Mouse (Mus musculus) heart, adult 11 months (tissue): ENCODE results near the gene Ntrk3.

Experiments used
- DNase-seq: peaks from one replicate; pipeline ENCODE4 v3.0.0; 2022

Gene Ntrk3

DNA sequence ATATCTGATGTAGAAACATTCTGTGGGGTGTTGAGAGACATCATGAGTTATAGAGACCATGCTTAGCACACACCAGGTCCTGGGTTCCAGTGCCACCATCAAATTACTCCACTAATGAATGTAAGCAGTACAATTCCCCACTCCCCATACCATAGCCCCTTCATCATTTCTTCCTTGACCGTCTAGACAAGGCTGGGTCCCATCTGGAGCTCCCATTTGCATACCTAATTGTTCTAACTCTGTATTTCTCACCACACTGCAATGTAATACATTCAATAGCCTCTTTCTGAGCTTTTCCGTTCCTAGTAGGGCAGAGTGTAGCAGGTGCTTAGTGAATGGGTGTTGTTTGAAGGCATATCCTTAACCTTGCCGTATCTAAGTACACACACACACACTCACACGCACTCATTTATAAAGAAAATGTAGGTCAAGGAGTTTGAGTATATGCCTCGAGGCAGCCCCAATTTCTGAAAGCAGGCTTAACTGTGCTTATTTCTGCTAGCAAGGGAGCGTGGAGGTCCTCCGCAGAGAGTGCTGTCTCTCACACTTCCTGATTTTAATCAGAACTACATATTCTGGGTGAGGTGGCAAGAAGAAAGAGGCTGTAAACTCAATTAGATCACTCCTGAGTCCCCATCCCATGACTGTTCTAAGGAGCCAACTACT, 17.9 kb downstream of the Ntrk3 start:
- DNase-seq, result peak; percentile 76

DNA sequence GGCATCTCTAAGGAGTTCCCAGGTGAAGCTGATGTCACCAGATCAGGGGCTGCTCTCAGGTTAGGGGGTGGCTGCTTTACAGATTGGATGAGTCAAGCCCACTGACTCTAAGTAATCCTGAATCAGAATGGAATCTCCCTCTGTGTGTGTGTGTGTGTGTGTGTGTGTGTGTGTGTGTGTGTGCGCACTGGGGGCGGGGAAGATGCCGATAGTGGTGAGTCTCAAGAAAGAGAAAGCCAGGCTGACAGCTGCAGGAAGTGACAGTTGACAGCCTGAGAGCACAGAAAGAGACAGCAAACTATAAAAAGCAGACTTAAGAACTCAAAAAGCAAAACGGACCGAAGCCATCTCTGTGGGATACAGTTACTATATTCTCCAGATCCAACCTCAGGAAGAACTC, 18.7 kb downstream of the Ntrk3 start:
- no peak for DNase-seq

DNA sequence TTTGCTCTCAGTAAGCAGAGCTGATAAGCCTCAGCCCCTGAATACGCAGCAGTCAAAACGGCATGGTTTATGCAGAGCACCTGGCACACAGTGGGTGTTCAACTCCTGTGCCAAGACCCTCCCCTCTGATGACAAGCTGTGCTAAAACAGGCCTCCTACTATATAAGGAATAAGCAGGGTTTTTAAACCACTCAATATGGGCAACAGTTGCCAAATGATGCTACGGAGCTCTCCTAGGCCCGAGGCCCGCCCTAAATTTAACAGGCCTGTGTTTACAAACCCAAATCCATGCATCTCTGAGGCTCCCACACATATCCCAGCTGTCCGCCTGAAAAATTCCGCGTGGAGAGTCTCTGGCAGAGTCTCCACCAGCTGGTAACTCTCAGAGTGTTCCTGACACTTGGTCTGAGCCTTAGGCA, 19.6 kb downstream of the Ntrk3 start:
- DNase-seq, result no peak

DNA sequence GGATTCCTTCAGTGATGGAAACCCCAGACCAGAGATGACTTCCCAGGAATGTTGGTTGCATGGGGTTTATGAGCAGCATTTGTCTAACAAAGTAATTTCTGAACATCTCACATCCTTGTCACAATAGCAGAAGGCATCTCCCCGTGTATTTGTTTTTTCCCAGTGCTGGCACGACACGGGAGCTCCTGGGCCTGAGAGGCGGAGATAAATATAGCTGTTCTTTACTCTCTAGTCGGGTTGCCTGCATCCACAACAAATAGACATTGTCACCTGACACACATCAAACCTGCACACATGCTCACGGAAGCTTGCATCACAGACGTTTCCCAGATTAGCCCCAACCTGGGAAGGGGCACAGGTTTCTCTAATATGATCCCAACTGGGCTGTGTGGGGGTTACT, 30.1 kb downstream of the Ntrk3 start:
- no peak for DNase-seq

DNA sequence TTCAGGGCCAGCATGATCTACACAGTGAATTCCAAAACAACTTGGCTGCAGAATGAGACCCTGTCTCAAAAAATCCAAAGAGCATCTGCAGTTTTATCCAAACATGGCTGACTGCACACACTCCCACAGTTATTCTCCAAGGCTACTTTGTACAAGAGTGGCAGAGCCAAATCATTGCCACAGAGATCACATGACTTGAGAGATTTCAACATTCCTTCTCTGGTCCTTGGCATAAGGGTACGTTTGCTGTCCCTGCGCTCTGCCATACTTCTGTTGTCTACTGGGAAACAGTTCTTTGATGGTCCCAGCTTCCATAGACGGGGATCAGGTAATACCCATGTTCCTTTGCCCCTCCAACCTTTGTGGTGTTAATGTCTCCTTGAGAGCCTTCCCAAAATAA, 30.7 kb downstream of the Ntrk3 start:
- DNase-seq, result no peak

DNA sequence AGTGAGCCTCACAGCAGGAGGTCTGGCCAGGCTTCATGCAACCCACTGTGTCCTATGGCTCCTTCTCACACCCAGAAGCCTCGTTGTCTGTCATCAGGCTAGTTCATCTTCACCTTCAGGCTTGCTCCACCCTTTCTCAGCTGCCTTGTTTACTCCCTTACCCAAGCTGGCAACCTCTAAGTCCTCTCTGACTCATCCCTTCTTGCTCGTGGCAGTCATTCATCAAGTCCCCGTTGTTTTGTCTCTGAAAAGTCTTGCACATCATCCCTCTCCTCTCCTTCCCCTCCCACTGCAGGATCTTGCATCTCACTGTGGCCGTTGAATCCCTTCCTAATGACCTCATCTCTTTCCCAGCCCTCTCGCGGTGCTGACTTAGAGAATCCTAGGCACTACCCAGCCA, 35.1 kb downstream of the Ntrk3 start:
- no peak for DNase-seq

DNA sequence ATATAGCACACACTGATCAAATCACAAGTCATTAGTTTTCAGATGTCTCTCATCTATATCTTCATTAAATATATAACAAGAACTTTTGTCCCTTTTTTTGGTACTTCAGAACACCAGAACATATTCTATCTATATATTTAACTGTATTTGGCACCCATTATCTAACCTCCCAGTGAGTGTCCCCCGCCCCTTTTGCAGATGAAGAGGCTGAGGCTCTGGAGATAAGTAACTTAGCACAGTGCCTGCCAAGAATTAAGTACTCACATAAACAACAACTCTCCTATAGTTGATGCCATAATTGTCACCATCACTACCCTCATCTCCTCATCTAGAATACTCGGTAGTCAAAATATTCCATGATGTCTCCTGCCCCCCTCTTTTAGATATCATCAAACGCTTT, 42.6 kb downstream of the Ntrk3 start:
- DNase-seq, result no peak

DNA sequence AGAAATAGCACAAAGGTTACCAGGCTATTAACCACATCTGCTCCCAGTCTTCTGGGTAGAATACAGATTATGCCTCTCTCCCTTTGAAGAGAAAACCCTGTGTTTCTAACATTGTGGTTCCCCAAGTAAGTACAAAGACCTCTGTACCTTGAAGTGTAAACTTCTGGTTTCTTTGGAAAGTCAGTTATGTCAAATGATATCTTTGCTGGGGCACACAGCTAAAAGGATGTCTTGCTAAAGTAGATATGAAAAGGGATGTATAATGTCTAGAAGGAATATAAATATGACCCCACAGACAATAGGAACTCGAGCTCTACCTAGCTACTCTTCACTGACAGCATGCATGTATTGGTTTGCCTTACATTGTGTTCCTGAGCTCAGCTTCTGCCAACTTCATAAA, 44.7 kb downstream of the Ntrk3 start:
- DNase-seq, result peak; percentile 12

DNA sequence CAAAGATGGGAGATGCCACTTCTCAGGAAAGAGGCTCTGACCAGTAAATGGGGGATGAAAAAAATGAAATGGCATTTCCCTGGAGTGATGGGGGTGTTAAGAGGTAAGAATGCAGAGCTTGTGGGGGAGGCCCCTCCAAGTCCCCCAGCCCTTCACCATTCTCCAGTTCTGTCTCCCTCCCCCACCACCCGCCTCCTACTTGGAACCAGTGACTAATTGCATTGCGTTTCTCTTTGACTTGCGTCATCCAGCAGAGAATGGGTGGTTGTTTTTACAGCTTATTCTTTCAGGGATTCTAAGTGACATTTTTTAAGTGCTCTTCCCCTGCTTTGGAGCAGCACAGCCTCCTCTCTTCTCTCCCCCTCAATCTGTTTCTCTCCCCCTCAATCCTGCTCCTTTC, 46.9 kb downstream of the Ntrk3 start:
- no peak for DNase-seq

DNA sequence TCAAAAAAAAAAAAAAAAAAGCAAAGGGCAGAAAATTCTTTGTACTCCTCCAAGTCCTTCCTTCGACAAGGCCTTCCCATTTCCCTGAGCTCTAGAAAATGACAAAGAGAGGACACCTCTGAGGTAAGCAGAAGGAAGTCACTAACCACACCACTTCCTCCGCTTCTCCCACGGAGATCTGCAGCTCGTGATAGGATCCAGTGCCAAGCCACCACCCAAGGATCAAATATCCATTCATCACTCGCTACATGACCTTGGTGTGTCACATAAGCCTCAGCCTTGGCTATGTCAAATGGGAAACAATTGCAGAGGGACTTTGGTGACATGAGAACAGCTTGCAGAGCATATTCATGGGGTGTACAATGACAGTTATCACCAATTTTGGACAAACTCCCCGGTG, 52.9 kb downstream of the Ntrk3 start:
- DNase-seq, result peak; percentile 84

DNA sequence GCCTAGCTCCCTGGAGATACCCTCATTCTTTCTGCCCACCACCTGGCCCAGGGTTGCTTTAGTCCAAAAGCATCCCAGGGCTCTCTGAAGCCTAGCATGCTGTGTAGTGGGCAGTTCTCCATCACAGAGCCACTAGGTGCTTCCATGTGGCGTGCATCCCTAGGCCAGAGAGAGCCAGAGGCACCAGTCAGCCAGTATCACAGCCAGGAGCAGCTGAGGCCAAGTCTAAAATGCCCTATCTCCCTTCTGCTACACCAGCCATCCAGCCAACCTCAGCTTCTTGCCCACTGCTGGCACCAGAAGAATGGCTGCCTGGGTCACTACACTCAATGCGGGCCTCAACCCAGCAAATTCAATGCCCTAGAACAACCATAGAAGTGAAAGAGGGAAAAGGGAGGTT, 56.9 kb downstream of the Ntrk3 start:
- peak; percentile 86 for DNase-seq

DNA sequence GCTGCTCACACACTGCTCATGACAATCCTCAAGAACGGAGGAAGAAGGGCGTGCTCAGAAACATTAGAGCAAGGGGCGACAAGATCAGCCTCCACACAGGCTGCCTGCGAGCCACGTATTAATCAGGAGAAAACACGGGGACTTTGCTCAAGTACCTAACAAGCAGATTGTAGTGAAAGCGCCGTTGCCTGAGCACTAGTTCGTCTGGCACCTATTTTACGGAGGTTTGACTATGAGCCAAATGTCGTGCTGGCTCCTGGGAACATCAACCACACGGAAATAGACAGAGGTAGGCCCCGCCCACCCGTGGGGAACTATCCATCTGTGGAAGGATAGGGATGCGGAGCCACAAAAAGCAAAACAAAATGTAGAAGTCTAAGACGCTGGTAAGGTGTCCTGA, 68.4 kb downstream of the Ntrk3 start:
- peak; percentile 89 for DNase-seq

DNA sequence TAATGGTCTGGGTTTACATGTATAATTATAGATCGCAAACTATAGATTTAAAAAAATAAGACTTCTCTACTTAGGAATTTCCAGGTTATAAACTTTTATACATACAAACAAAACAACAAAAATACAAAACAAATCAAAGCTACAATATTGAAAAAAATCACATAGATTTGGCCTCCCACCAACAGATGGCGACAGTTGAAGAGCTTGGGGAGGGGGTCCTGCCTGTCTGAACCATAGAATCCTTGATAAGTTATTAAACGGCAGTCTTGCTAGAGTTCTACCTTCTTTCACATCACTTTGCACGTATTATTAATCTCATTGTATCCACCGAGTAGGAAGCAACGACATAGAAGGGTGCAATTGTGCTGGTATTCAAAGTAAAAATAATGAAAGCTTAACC, 68.9 kb downstream of the Ntrk3 start:
- no peak for DNase-seq

DNA sequence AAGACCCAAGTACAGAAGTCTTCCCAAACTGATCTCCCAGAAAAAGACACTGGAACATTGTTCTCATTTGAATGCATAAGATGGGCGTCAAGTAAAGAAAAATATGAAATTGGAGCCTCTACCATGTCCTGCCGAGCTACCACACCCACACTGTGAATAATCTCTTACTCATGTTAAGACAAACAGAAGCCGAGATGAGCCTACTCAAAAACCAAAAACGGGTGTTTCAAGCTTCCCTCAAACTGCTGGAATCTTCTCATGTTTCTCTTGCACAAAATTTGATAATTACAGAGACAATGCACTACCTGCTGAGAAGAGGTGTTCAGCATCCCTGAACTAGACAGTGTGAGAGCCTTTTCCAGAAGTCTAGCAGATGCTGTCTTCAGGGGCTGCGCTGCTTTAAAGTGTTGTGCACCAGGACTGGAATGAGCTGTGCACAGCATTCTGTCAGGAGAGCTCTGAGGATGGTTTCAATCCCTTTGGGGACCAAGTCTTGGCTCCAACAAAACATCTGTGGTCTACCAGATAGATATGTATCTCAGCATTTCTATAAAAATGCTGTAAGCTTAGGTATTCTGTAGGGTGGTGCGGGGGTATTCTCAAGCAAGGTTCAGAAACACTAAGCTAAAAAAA, 69.7 kb downstream of the Ntrk3 start:
- DNase-seq, result peak; percentile 25

DNA sequence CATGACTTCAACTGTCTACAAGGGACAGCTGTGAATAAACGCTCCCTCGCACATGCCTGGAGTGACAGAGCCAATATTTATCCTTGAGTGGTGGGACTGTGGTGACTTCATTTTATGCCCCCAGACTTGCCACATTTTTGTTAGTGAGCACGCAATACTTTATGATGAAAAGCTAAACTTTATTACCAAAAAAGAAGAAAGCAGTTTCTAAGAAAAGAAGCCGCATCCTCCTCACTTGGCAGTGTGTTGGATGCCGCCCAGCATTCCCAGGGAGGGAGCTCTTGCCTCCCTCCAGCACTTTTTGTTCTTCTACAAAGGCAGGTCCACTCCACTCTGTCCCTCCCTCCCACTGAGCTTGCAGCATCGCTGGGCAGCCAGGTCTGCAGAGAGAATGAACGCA, 77.0 kb downstream of the Ntrk3 start:
- peak; percentile 42 for DNase-seq

DNA sequence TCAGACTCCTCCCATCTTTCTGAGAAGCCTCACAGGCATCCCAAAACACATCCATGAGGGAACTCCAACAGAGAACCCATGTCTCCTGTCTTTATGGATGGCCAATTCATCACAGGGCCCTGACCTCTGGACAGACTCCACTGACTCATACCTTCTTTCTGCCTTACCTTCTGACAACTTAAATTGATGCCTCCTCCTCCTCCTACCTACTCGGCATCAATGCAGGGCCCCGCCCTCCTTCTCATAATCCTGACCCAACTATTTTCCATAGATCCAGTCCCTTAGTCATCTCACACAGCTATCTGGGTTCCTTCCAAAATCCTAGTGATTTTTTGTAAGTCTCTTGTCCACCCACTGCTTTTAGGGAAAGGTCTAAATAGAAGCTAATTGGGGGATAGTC, 78.0 kb downstream of the Ntrk3 start:
- DNase-seq, result peak; percentile 54

DNA sequence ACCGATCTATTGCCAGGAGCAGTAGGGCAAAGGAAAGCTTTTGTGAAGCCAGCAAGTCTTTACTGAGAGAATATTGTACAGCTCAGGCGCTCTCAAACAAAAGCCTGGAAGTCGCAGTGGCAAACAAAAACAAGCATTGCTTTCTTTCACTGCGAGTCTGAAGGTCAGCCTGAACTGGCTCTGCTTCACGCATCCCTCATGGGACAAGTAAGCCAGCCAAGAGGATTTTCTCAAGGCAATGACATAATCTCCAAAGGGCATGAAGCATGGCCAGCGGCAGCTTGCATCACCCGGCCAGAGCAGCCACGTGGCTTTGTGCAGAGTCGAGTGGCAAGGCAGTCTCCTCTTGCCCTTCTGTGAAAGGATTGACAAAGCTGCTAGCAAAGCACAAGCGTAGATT, 79.8 kb downstream of the Ntrk3 start:
- peak; percentile 92 for DNase-seq

DNA sequence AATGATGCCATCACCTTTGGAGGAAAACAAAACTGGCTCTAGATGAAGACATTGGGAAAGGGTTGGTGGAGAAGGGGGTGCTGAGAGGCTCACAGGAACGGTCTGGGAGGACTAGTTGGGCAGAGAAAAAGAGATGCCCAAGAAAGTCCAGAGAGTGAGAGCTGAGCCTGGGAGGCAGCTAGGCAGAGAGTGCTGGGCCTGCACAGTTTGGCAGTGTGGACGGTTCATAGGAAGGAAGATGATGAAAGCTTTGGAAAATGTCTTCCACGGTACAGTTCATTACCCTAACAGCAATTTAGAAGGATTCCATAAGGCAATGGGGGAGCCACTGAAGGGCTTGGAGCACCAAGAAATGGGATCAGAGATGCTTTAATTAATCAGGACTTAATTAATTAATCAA, 81.6 kb downstream of the Ntrk3 start:
- DNase-seq, result peak; percentile 71

DNA sequence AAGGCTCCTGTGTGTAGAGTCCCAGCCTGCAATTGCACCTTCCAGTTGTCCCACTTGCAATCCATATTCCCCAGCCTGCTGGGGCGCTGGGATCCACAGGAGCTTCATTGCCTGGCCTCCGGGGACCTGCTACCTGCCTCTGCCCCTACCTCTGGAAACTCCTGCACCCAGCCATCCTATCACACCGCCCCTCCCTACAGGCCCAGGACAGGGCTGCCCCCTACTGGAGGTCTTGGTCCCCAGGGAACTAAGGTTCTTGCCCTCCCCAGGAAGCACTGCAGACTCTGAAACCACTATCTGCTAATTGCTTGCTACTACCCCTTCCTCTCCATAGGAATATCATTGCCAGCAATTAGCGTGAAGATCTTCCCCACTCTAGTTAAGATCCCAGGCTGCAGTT, 84.1 kb downstream of the Ntrk3 start:
- peak; percentile 76 for DNase-seq

DNA sequence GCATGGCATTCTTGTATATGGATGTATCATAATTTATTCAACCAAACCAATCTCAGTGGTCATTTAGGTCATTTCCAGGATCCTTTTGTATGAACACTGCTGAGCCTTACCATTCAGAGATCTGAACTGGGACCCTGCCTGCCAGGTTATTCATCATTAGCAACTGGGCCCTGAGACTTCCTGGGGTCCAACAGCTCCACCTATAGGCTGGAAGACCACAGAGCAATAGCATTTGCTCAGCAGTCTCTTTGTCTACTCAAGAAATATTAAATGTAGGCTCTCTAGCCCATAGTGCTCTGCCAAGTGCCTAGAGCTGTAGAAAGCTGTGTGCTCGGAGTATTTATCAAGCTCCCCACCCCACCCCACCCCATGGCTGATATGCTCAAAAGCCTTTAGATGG, 85.5 kb downstream of the Ntrk3 start:
- DNase-seq, result peak; percentile 31

DNA sequence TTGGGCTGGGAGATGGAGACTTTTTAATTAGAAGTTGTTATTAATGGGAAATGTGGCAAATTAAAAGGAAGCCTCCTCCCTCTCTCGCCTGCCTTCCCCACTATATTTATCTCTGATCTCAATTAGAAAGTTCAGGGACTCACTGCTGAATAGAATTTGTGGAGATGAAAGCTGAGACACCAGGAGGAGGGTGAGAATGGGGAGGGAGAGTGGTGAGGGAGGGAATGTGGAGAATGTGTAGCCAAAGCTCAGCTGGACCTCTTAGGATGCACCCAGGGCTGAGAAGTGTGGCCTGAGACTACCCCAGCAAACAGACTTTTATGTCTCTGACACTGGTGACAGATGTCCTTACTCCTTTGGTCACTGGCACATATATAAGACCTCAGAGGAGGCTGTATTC, 86.3 kb downstream of the Ntrk3 start:
- DNase-seq, result peak; percentile 55

DNA sequence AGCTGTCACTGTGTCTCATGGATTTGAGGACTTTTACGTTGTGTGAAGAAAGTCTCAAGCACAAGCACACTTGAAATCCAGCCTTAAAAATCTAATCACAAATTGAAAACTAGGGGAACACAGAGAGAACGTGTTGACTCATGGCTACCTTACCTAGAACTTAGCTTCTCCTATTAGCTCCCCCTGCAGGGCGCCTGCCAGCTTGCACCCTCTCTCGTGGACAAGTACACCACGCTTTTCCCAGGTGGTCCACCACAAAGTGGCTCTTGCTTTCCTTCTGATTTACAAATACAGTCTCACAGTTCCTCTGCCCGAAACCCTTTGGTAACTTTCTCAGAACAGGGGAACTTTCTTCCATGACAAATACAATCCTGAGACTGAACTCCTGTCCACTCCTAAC, 94.1 kb downstream of the Ntrk3 start:
- DNase-seq, result peak; percentile 14

DNA sequence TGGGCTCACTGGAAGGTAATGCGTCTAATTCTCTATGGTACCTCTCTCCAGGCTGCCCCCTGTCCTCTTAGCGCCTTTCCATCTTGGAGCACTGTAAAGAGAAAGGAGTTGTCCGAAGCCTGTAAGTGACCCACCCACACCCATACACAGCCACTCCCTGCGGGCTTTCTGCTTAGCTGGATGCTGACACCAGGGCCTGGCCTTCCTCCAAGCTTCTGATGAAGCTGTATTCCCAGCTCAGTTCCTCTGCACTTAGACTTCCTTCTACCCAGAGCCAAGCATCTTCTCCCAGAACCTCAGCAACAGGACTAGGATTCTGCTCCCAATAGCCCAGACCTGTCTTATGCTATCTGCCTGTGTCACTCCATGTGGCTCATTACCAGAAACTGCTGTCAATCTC, 114.1 kb downstream of the Ntrk3 start:
- no peak for DNase-seq

DNA sequence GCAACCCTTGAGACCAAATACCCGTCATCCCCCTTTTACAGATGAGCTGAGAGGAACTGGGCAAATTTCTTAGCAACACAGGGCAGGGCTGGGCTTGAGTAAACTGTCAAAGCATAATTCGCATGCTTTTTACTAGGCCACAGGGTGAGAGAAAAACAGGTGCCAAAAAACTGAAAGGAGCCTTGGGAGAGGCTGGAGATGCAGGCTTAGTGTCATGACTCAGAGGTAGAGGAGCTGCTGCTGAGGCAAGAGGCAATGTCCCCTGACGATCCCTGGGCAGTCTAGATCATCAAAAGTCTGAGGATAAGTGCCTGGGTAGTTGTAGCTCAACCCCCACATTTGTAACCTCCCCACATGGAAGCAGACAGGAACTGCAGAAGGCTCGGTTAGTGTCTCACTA, 116.7 kb downstream of the Ntrk3 start:
- DNase-seq, result peak; percentile 42
